Mouse (Mus musculus) lung, postnatal 4 days (tissue): ENCODE data around the gene Cox6b1.

Source experiments
- DNase-seq, 2 experiments: peaks; one replicate each; pipeline ENCODE4 v3.0.0; 2021

The Cox6b1 gene

DNA sequence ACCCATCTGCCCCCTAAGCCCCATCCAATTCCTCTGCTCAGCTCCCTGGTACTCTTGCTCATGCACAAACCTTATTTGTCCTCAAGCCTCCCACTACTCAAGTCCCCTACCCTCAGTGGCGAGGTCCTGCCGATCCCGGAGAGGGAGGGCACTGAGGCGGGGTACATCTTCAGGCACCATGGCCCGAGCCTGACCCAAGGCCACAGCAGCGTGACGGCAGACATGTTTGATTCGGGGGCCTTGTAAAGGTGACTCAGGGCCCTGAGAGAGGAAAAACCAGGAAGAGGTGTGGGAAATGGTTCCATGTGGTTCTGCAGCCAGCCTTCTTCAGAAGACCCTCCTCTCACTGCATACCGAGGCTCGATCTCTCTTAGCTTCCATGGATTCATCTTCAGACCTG lies 41.6 kb downstream of the Cox6b1 start:
- no peak for DNase-seq

GRCm38 (mm10) chr7:30581547-30581946 lies 44.4 kb downstream of the Cox6b1 start:
- DNase-seq = no peak

GRCm38 (mm10) chr7:30579950-30580349 lies 46.0 kb downstream of the Cox6b1 start:
- DNase-seq = no peak

GRCm38 (mm10) chr7:30572969-30573368 lies 53.0 kb downstream of the Cox6b1 start:
- DNase-seq = no peak

- DNase-seq = no peak
Observed at GRCm38 (mm10) chr7:30572389-30572788, 53.6 kb downstream of the Cox6b1 start.

- DNase-seq = no peak
Observed at GRCm38 (mm10) chr7:30567555-30567954, 58.4 kb downstream of the Cox6b1 start.
